Mouse (Mus musculus) heart, embryonic 10.5 days (tissue): ENCODE measurements around the gene Nenf. TPM values are rescaled to one million over a fixed set of nuclear protein-coding genes. Genes with fewer than 3 reads are reported as not detected.
A peak's percentile ranks its signal among the peaks of the same experiment; 100 is the strongest.

Experiments used
- DNase-seq: peaks from one replicate; pipeline ENCODE4 v3.0.0-alpha.2; 2017; ENCODE audit warnings: low spot score
- H3K27ac ChIP-seq: fragments of 300-500 bp; sonication (generic); 2 replicates; pipeline ENCODE4 v1.5.1; 2016; ENCODE audit warnings: mild to moderate bottlenecking
- H3K27me3 ChIP-seq: fragments of 300-500 bp; sonication (generic); 2 replicates; pipeline ENCODE4 v1.6.1; 2016; ENCODE audit warnings: mild to moderate bottlenecking; ENCODE audit not compliant: poor library complexity, insufficient read depth, severe bottlenecking
- H3K36me3 ChIP-seq: fragments of 300-500 bp; sonication (generic); 2 replicates; pipeline ENCODE4 v1.6.1; 2016; ENCODE audit warnings: mild to moderate bottlenecking, moderate library complexity
- H3K4me1 ChIP-seq: fragments of 300-500 bp; sonication (generic); 2 replicates; pipeline ENCODE4 v1.6.1; 2016; ENCODE audit warnings: mild to moderate bottlenecking
- H3K4me3 ChIP-seq: fragments of 300-500 bp; sonication (generic); 2 replicates; pipeline ENCODE4 v1.5.1; 2016; ENCODE audit warnings: mild to moderate bottlenecking, moderate library complexity
- H3K9me3 ChIP-seq: fragments of 300-500 bp; sonication (generic); 2 replicates; pipeline ENCODE4 v1.6.1; 2016; ENCODE audit warnings: mild to moderate bottlenecking, moderate library complexity
- WGBS: fragments of 180-500 bp; shearing (Covaris S2); methylation state at CpG from one replicate; pipeline ENCODE4 v1.1.7; 2016; 5-methylcytosine and 5-hydroxymethylcytosine counted together
- polyA plus RNA-seq: library from polyadenylated mRNA; unstranded; fragments of >200 nt; fragmentation: Nextera tagmentation; extraction: Ambion mirVana; gene quantifications from 2 replicates; pipeline ENCODE4 v1.2.1, GENCODE M21; 2016

Nenf gene
- polyA plus RNA-seq, 1 experiment from 2014 or later: 78.2 TPM

DNA sequence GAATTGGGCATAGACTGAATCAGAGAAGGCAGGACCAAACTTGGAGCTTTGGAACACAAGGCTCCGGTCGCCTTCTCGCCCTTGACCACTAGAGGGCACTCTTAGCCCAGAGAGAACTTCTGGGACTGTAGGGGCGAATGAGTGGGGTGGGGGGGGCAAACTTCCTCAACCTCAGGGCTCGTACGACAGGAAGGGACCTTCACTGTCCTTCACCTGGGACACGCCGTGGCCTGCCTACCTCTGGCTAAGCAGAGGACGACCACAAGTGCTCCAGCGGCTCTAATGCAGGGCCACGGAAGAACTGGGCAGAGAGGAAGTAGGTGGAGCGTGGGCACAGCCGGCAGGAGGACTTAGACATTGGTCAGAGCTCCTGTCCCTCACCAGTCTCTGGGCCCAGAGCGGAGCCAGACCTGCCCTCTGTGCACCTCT lies 5.5 kb downstream of the Nenf start:
- peaks cover 11% of the 10 kb centered on the region for H3K4me1 ChIP-seq
- H3K9me3 ChIP-seq: no peaks in the 10 kb centered on the region
- peak overlapping the region; percentile 74 for H3K4me3 ChIP-seq
- peaks cover 11% of the 10 kb centered on the region; the same call in 1 of the 2 replicates for H3K36me3 ChIP-seq
- peak overlapping the region; percentile 91 for H3K27ac ChIP-seq
- WGBS: under 1% methylated on average over 14 of the region's 14 CpGs
- H3K27me3 ChIP-seq: no peaks in the 10 kb centered on the region
- peak; percentile 93 for DNase-seq

DNA sequence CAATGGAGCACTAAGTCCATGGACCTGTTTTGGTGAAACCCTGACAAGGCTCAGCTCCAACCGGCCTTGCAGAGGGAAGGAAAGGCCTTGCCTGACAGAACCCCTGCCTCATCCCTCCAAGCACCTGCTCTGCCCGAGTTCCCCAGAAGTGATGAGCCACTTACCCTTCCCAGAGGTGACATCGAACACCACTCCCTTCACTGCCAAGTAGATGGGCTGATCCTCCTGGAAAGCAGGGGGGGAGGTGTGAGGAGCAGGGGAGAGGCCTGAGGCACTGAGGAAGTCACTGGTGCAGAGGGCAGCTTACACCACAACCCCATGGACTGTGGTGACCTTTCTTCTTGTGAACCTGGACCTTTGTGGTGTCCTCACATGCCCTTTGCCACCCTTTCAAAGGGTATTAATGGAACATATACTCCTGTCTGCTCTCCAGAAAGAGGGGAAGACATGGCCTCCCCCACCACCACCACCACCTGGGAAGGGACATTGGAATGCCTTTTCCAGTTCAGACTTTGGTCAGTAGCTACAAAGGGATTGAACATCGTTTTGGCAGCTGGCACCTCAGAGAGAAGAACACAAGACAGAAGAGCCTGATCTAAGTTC lies 6.6 kb downstream of the Nenf start:
- WGBS: 67% methylated on average over 4 of the region's 4 CpGs
- peaks cover 6% of the 10 kb centered on the region; the same call in 1 of the 2 replicates for H3K4me1 ChIP-seq
- H3K36me3 ChIP-seq: peaks cover 16% of the 10 kb centered on the region
- no peaks in the 10 kb centered on the region for H3K9me3 ChIP-seq
- H3K27me3 ChIP-seq: no peaks in the 10 kb centered on the region
- H3K27ac ChIP-seq: no peak overlapping the region
- DNase-seq: no peak
- no peak overlapping the region for H3K4me3 ChIP-seq

DNA sequence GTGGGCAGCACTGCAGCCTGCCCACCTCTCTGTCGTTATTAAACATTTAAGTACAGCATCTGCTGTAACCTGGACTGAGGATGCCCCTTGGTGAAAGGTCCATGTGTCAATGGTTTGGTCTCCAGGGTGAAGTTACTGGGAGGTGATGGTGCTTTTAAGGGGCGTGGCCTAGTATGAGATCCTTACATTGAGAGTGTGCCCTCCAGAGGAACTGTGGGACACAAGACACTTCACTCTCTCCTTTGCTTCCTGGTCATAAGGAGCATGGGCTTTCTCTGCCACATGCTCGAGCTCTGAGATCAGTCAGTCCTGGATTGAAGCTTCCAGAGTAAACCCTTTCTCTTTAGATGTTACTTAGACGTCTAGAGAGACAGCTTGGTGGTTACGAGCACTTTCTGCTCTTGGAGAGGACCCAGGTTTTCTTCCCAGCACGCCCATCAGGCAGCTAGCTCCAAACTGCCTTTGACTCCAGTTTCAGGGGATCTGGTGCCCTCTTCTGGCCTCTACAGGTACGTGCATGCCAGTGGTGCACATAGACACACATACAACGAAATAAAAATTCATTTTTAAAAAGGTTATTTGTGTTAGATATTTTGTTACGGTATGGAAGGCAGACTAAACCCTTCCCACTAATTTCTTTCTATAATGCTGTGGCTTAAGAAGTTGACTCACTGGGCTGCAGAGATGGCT lies 10.1 kb downstream of the Nenf start:
- Histone ChIP-seq H3K27ac (no peak overlapping the region), H3K4me3 (no peak overlapping the region), H3K36me3 (peaks cover 19% of the 10 kb centered on the region), H3K4me1 (peaks cover 8% of the 10 kb centered on the region), H3K9me3 (no peaks in the 10 kb centered on the region), H3K27me3 (no peaks in the 10 kb centered on the region)
- DNase-seq: no peak
- 80% methylated on average over 9 of the region's 9 CpGs for WGBS

DNA sequence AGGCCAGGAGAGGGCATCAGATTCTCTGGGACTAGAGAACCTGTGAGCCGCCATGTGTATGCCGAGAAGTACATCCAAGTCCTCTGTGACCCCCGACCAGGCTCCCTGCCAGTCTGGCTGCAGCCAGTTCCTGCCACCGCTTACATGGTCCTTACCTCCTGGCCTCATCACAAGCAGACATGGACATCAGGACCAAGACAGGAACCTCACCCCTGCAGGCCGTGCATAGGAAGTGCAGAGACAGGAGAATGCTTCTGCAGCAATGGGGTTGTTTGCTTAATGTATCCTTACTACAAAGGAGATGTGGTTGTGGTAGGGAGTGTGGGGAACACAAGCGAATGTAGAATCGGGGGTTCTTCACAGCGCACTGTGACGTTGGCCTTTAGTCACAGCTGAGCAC lies 11.7 kb downstream of the Nenf start:
- WGBS: 86% methylated on average over 9 of the region's 9 CpGs

GRCm38 (mm10) chr1:191305610-191306009 lies 12.4 kb downstream of the Nenf start:
- 58% methylated on average over 7 of the region's 7 CpGs for WGBS
- no peak for DNase-seq
- Histone ChIP-seq H3K36me3 (peaks cover 19% of the 10 kb centered on the region), H3K27ac (no peak overlapping the region), H3K4me1 (peaks cover 15% of the 10 kb centered on the region), H3K27me3 (no peaks in the 10 kb centered on the region), H3K9me3 (no peaks in the 10 kb centered on the region), H3K4me3 (no peak overlapping the region)

More for the DNA sequence above, 11.7 kb downstream of the Nenf start:
- Histone ChIP-seq H3K27ac (no peak overlapping the region), H3K9me3 (no peaks in the 10 kb centered on the region), H3K4me1 (peaks cover 15% of the 10 kb centered on the region), H3K27me3 (no peaks in the 10 kb centered on the region), H3K36me3 (peaks cover 19% of the 10 kb centered on the region), H3K4me3 (no peak overlapping the region)
- DNase-seq: no peak

GRCm38 (mm10) chr1:191304216-191304615 lies 13.8 kb downstream of the Nenf start:
- Histone ChIP-seq H3K4me3 (no peak overlapping the region), H3K27ac (no peak overlapping the region), H3K9me3 (no peaks in the 10 kb centered on the region), H3K36me3 (peaks cover 18% of the 10 kb centered on the region), H3K27me3 (no peaks in the 10 kb centered on the region), H3K4me1 (peaks cover 25% of the 10 kb centered on the region)
- DNase-seq: no peak
- WGBS: 57% methylated on average over 6 of the region's 6 CpGs

- Histone ChIP-seq H3K9me3 (no peaks in the 10 kb centered on the region), H3K4me1 (peaks cover 28% of the 10 kb centered on the region), H3K36me3 (peaks cover 16% of the 10 kb centered on the region), H3K27ac (no peak overlapping the region), H3K4me3 (no peak overlapping the region), H3K27me3 (no peaks in the 10 kb centered on the region)
- 64% methylated on average over 3 of the region's 3 CpGs for WGBS
- no peak for DNase-seq
Observed at GRCm38 (mm10) chr1:191303736-191304135, 14.3 kb downstream of the Nenf start.

DNA sequence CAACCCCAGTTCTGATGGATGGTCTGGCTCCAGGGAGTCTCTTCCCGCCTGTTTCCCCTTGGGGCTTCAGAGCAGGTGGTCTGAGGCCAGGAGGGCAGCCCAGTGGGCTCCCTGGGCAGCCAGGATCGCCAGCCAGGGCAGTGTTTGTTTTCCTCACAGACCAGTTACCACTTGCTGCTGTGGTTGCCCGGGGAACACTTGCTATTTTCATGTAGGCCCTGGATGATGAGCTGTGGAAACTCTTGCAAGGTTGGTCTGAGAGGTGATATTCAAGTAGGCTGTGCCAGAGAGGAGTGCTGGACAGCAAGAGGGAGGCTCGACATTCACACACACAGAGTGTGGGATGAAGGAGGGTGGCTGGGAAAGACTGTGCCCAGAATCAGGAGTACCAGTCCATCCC lies 16.1 kb downstream of the Nenf start:
- H3K27ac ChIP-seq: peak overlapping the region; percentile 54; the same call in 1 of the 2 replicates
- WGBS: 39% methylated on average over 4 of the region's 4 CpGs

DNA sequence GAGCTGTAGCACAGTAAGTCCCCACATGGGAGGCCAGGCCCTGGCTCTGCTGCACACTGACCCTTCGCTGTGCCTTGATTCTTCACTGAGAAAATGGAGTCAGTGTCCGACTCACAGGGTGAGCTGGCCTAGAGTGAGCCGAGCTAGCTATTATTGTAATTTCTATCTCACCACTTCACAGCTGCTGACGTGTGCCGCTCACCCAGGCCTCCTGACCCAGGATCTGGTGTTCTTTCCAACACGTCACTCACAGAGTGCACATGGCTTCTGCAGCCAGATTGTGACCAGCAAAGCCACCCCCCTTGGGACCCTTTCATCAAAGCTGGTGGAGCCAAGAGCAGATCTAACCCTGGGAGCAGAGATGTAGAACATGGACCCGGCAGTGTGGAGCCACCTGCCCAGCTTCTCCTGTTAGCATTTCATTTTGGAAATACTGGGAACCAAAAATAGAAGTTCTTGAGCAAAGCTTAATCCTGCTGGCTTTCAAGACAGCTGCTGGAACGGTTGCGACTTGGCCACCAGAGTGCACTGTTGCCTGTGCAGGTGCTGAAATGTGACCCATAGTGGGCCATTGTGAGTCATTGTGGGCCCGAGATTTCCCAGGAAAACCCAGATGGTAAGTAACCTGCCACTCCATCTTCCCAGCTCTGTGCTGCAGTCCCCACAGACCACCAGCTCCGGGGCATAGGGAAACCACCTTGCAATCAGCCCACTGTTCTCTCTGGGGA lies 18.6 kb downstream of the Nenf start:
- 30% methylated on average over 11 of the region's 11 CpGs for WGBS
- peak; percentile 82 for DNase-seq
- no peaks in the 10 kb centered on the region for H3K36me3 ChIP-seq
- no peaks in the 10 kb centered on the region for H3K27me3 ChIP-seq
- no peak overlapping the region for H3K4me3 ChIP-seq
- peaks cover 42% of the 10 kb centered on the region for H3K4me1 ChIP-seq
- H3K27ac ChIP-seq: peak overlapping the region; percentile 63
- no peaks in the 10 kb centered on the region for H3K9me3 ChIP-seq

More for the DNA sequence above, 16.1 kb downstream of the Nenf start:
- H3K9me3 ChIP-seq: no peaks in the 10 kb centered on the region
- DNase-seq: no peak
- H3K4me1 ChIP-seq: peaks cover 30% of the 10 kb centered on the region
- H3K36me3 ChIP-seq: peaks cover 6% of the 10 kb centered on the region
- H3K27me3 ChIP-seq: no peaks in the 10 kb centered on the region
- H3K4me3 ChIP-seq: no peak overlapping the region

DNA sequence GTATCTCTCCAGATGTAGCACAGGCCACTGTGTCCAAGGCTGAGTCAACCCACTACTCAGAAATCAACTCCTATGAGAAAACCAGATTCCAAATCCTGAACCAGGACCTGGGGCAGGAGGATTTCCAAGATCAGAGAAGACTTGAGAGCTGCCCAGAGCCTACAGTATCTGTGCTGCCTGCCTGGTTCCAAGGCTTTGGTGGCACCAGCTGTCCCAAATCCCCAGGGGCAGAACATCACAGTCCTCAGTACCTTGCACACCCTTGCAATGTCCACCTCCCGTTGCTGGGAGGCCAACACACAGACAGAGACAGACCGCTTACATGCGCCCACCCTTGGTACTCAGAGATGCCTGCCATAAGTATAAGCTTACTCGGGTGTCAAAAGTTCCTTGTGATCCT lies 19.7 kb downstream of the Nenf start:
- WGBS: 87% methylated on average over 4 of the region's 4 CpGs
- Histone ChIP-seq H3K4me3 (no peak overlapping the region), H3K4me1 (peaks cover 49% of the 10 kb centered on the region), H3K36me3 (no peaks in the 10 kb centered on the region), H3K27ac (0 out of 2 replicates have a peak overlapping the region, but pooled peaks have one; percentile 63), H3K27me3 (no peaks in the 10 kb centered on the region), H3K9me3 (no peaks in the 10 kb centered on the region)
- DNase-seq: no peak

- 42% methylated on average over 5 of the region's 5 CpGs for whole genome bisulfite sequencing
- no peaks in the 10 kb centered on the region for H3K9me3 ChIP-seq
- peak; percentile 79 for DNase-seq
- H3K27ac ChIP-seq: peak overlapping the region; percentile 66; the same call in 1 of the 2 replicates
- no peak overlapping the region for H3K4me3 ChIP-seq
- peaks cover 45% of the 10 kb centered on the region for H3K4me1 ChIP-seq
- no peaks in the 10 kb centered on the region for H3K27me3 ChIP-seq
- H3K36me3 ChIP-seq: no peaks in the 10 kb centered on the region
Observed at GRCm38 (mm10) chr1:191296445-191296844, 21.5 kb downstream of the Nenf start.

- no peaks in the 10 kb centered on the region for H3K9me3 ChIP-seq
- WGBS: 38% methylated on average over 3 of the region's 3 CpGs
- H3K27me3 ChIP-seq: no peaks in the 10 kb centered on the region
- no peak for DNase-seq
- peak overlapping the region; percentile 66; the same call in 1 of the 2 replicates for H3K27ac ChIP-seq
- no peak overlapping the region for H3K4me3 ChIP-seq
- no peaks in the 10 kb centered on the region for H3K36me3 ChIP-seq
- H3K4me1 ChIP-seq: peaks cover 45% of the 10 kb centered on the region
Observed at GRCm38 (mm10) chr1:191295784-191296183, 22.2 kb downstream of the Nenf start.
